Mouse (Mus musculus): ENCODE measurements at regions not wholly inside any gene's neighbourhood (a gene's known extent, or its start where the extent isn't known, plus 50 kb on each side); places are given as distances from the start of the nearest gene placed in this dataset.

DNA sequence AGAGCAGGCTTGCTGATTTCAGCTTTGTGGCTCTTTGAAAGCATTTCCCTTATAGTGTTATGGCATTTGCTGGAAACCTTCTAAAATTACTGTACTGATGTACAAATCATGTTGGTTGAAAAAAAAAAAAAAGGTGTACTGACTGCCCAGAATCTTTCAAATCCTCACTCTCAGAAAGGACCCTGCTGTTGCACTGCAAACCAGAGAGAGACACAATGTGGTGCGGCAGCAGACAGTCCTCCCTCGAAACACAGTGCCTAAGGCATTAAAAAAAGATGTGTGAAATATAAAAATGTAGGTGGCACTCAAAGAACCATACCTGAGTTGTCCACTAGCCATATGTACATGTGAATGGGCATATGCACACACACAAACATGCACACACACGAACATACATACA, 128.3 kb downstream of the Actr3 start:
- ATAC-seq (replicated peaks; ENCODE audit: low FRiP score, low TSS enrichment, low read depth), result no peak
- H3K36me3 ChIP-seq (ENCODE audit: control insufficient read depth, insufficient read depth, low read length), result no peaks in the 10 kb centered on the region
- 80% methylated on average over 3 of the region's 3 CpGs for WGBS
- DNase-seq (ENCODE audit: low spot score), result no peak
- H3K4me3 ChIP-seq (ENCODE audit: low read depth, low read length), result no peak overlapping the region
- H3K9me3 ChIP-seq (ENCODE audit: control insufficient read depth, low read length), result no peaks in the 10 kb centered on the region
- H3K4me2 ChIP-seq (ENCODE audit: low read length), result no peak overlapping the region
- H3K27ac ChIP-seq (ENCODE audit: low read depth), result no peak overlapping the region
- H3K9ac ChIP-seq (ENCODE audit: low read length), result no peak overlapping the region
- no peaks in the 10 kb centered on the region for H3K4me1 ChIP-seq (replicated peaks; ENCODE audit: control insufficient read depth, insufficient read depth, low read length)
- H3K27me3 ChIP-seq (replicated peaks; ENCODE audit: control insufficient read depth, insufficient read depth, low read length), result no peaks in the 10 kb centered on the region

DNA sequence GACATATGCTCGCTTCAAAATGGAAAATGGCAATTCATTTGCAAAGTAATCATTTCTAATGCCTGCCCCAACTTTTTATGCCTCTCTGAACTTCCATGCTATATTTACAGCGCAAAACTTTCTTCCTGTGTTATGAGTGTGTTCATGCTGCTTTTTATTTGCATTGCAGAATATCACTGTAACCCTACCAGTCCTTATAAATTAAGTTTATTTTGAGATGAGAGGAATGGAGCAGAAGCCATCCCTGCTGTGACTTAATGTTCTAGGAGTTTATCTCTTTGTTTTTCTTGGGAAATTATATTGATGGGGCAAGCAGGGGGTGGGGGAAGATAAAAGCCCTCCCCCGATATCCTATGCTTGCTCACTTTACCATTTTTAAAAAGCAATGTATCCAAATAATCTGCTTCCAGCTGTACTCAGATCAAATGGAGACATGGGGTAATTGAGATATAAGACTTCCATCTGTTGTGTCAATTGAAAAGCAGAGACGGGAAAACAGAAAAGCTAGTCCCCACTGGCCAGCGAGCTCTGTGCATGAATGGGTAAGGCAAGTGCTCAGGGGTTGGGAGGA, 136.9 kb downstream of the Actr3 start:
- Histone ChIP-seq H3K4me3 (ENCODE audit: low read depth, low read length) (no peak overlapping the region), H3K36me3 (ENCODE audit: control insufficient read depth, insufficient read depth, low read length) (no peaks in the 10 kb centered on the region), H3K27me3 (replicated peaks; ENCODE audit: control insufficient read depth, insufficient read depth, low read length) (no peaks in the 10 kb centered on the region), H3K9me3 (ENCODE audit: control insufficient read depth, low read length) (no peaks in the 10 kb centered on the region), H3K27ac (ENCODE audit: low read depth) (no peak overlapping the region), H3K4me2 (ENCODE audit: low read length) (no peak overlapping the region), H3K9ac (ENCODE audit: low read length) (no peak overlapping the region), H3K4me1 (replicated peaks; ENCODE audit: control insufficient read depth, insufficient read depth, low read length) (no peaks in the 10 kb centered on the region)
- 88% methylated on average over 5 of the region's 5 CpGs for WGBS
- DNase-seq (ENCODE audit: low spot score) (no peak), ATAC-seq (replicated peaks; ENCODE audit: low FRiP score, low TSS enrichment, low read depth) (no peak)

DNA sequence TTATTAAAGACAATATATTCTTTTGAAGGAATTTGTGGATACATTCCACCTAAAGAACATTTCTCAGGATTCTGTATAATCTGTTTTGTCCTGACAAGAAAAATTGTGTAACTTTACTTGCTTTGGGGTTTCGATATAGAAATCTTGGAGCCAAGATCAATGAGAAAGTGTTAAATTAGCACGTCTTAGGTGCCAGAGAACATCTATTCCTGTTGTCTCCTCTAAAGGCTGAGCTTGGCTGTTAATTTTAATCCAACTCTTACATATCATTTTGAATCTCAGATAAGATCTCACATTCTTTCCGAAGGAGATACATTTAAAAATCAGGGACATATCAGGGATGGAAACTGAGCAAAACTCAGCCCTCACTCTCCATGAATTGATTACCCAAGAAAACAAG, 139.9 kb downstream of the Actr3 start:
- no peak overlapping the region for H3K27ac ChIP-seq (ENCODE audit: low read depth)
- no peaks in the 10 kb centered on the region for H3K9me3 ChIP-seq (ENCODE audit: control insufficient read depth, low read length)
- DNase-seq (ENCODE audit: low spot score) (no peak), ATAC-seq (replicated peaks; ENCODE audit: low FRiP score, low TSS enrichment, low read depth) (no peak)
- H3K4me1 ChIP-seq (replicated peaks; ENCODE audit: control insufficient read depth, insufficient read depth, low read length), result no peaks in the 10 kb centered on the region
- H3K36me3 ChIP-seq (ENCODE audit: control insufficient read depth, insufficient read depth, low read length), result no peaks in the 10 kb centered on the region
- H3K4me2 ChIP-seq (ENCODE audit: low read length), result no peak overlapping the region
- H3K9ac ChIP-seq (ENCODE audit: low read length), result no peak overlapping the region
- no peaks in the 10 kb centered on the region for H3K27me3 ChIP-seq (replicated peaks; ENCODE audit: control insufficient read depth, insufficient read depth, low read length)
- WGBS, result 83% methylated on average over 3 of the region's 3 CpGs
- H3K4me3 ChIP-seq (ENCODE audit: low read depth, low read length), result no peak overlapping the region

DNA sequence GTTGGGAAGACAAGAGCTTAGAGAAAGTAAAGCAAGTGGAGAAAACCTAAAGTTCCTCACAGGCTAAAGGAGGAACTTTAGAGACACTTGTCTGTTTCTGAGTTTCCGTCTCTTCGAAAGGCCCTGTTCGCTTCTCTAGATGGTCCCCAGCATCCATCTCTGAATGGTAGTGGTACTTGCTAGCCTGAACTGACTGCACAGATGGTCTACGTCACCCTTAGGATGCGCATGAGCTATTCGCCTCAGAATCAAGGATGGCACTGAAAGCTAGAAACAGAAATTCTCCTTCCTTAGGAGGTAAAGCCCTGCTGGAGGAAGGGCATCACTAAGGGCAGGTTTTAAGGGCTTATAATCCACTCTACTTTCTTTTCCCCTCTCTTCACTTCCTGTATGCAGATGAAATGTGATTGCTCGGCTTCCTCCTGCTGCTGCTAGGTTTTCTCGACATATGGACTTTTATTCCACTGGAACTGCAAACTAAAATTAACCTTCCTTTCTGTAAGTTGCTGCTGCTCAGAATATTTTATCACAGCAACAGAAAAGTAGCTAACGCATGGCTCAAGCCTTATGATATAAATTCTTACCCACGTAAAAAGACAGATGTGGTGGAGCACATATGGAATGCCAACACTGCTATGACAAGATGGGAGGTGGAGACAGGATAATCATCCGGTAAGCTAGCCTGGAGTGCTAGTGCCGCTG, 145.1 kb downstream of the Actr3 start:
- no peaks in the 10 kb centered on the region for H3K9me3 ChIP-seq (ENCODE audit: control insufficient read depth, low read length)
- H3K27ac ChIP-seq (ENCODE audit: low read depth), result no peak overlapping the region
- no peaks in the 10 kb centered on the region for H3K4me1 ChIP-seq (replicated peaks; ENCODE audit: control insufficient read depth, insufficient read depth, low read length)
- H3K4me2 ChIP-seq (ENCODE audit: low read length), result no peak overlapping the region
- no peaks in the 10 kb centered on the region for H3K27me3 ChIP-seq (replicated peaks; ENCODE audit: control insufficient read depth, insufficient read depth, low read length)
- H3K4me3 ChIP-seq (ENCODE audit: low read depth, low read length), result no peak overlapping the region
- ATAC-seq (replicated peaks; ENCODE audit: low FRiP score, low TSS enrichment, low read depth), result no peak
- no peak for DNase-seq (ENCODE audit: low spot score)
- H3K9ac ChIP-seq (ENCODE audit: low read length), result no peak overlapping the region
- WGBS, result 92% methylated on average over 12 of the region's 12 CpGs
- H3K36me3 ChIP-seq (ENCODE audit: control insufficient read depth, insufficient read depth, low read length), result no peaks in the 10 kb centered on the region

DNA sequence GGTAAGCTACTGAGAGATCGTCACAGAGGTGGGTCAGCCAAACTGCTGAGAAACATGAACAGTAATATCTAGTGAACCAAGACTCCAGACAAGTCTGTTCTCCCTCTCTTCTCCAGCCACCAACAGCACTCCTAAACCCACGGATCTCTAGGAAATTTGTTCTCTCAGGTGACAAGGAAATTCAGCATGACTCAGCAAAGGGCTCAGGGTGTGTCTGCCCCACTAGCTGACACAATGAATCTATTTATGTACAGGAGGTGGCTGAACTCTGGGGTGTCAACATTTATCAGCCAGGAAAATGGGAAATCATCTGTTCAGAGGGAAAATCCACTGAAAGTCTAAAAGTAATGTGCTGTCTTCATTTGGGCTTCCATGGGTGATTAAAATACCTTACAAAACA, 149.2 kb downstream of the Actr3 start:
- 59% methylated on average over 2 of the region's 2 CpGs for WGBS
- Histone ChIP-seq H3K4me1 (replicated peaks; ENCODE audit: control insufficient read depth, insufficient read depth, low read length) (no peaks in the 10 kb centered on the region), H3K27ac (ENCODE audit: low read depth) (no peak overlapping the region), H3K9ac (ENCODE audit: low read length) (no peak overlapping the region), H3K4me3 (ENCODE audit: low read depth, low read length) (no peak overlapping the region), H3K27me3 (replicated peaks; ENCODE audit: control insufficient read depth, insufficient read depth, low read length) (no peaks in the 10 kb centered on the region), H3K4me2 (ENCODE audit: low read length) (no peak overlapping the region), H3K36me3 (ENCODE audit: control insufficient read depth, insufficient read depth, low read length) (no peaks in the 10 kb centered on the region), H3K9me3 (ENCODE audit: control insufficient read depth, low read length) (no peaks in the 10 kb centered on the region)
- DNase-seq (ENCODE audit: low spot score), result no peak
- ATAC-seq (replicated peaks; ENCODE audit: low FRiP score, low TSS enrichment, low read depth), result no peak

DNA sequence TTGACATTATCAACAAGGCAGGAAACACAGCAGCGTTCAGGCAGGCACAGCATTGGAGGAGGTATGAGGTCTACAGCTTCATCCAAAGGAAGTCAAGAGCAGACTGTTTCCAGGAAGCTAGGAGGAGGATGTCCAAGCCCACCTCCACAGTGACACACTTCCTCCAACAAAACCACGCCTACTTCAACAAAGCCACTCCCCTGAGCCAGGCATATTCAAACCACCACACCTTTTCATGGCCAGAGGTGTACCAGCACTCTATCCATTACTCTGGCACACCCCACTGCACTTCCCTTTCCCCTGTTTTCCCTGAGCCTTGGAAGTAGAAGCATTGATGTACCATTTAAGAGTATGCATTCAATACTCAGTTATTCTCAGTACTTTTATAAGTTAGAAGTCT, 150.8 kb downstream of the Actr3 start:
- Histone ChIP-seq H3K9ac (ENCODE audit: low read length) (no peak overlapping the region), H3K4me1 (replicated peaks; ENCODE audit: control insufficient read depth, insufficient read depth, low read length) (no peaks in the 10 kb centered on the region), H3K27ac (ENCODE audit: low read depth) (no peak overlapping the region), H3K4me2 (ENCODE audit: low read length) (no peak overlapping the region), H3K4me3 (ENCODE audit: low read depth, low read length) (no peak overlapping the region), H3K9me3 (ENCODE audit: control insufficient read depth, low read length) (no peaks in the 10 kb centered on the region), H3K27me3 (replicated peaks; ENCODE audit: control insufficient read depth, insufficient read depth, low read length) (no peaks in the 10 kb centered on the region), H3K36me3 (ENCODE audit: control insufficient read depth, insufficient read depth, low read length) (no peaks in the 10 kb centered on the region)
- ATAC-seq (replicated peaks; ENCODE audit: low FRiP score, low TSS enrichment, low read depth), result no peak
- DNase-seq (ENCODE audit: low spot score), result no peak
- WGBS, result 74% methylated on average over 2 of the region's 2 CpGs

DNA sequence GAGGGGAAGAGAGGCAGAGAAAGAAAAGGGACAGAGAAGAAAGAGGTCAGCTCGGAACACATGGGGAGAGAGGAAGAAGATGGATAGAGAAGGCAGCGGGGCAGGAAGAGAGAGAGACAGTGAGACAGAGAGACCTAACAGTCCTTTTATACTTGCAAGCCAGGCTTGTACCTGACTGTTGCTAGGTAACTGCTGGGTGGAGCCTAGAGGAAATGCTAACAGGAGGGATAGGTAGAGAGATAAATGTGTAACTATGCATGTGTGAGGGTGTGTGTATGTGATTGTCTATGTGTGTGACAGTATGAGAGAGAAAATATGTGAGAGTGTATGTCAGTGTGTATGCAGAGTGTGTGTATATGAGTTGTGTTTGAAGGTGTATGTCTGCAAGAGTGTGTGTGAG, 161.8 kb downstream of the Actr3 start:
- Histone ChIP-seq H3K27me3 (replicated peaks; ENCODE audit: control insufficient read depth, insufficient read depth, low read length) (no peaks in the 10 kb centered on the region), H3K4me2 (ENCODE audit: low read length) (no peak overlapping the region), H3K9me3 (ENCODE audit: control insufficient read depth, low read length) (no peaks in the 10 kb centered on the region), H3K4me3 (ENCODE audit: low read depth, low read length) (no peak overlapping the region), H3K4me1 (replicated peaks; ENCODE audit: control insufficient read depth, insufficient read depth, low read length) (no peaks in the 10 kb centered on the region), H3K27ac (ENCODE audit: low read depth) (no peak overlapping the region), H3K9ac (ENCODE audit: low read length) (no peak overlapping the region), H3K36me3 (ENCODE audit: control insufficient read depth, insufficient read depth, low read length) (no peaks in the 10 kb centered on the region)
- ATAC-seq (replicated peaks; ENCODE audit: low FRiP score, low TSS enrichment, low read depth) (no peak), DNase-seq (ENCODE audit: low spot score) (no peak)
- 68% methylated on average over 2 of the region's 2 CpGs for WGBS

DNA sequence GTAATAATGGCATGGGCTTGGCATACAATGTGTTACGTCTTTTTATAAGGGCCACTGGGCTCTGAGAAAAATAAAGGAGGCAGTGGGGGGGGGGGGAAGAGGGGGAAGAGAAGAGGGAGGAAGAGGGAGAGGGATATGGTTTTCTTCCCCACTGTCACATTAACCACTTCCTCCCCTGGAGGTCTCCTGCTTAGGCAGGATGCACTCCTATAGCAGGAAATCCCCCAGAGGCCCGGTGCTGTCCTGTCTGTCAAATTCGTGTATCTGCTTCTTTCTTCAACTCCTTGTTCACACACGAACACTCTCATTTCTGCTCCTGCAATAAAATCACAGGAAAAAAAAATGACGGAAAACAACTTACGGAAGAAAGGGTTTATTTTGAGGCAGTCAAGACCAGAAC, 171.8 kb downstream of the Actr3 start:
- Histone ChIP-seq H3K36me3 (ENCODE audit: control insufficient read depth, insufficient read depth, low read length) (no peaks in the 10 kb centered on the region), H3K9me3 (ENCODE audit: control insufficient read depth, low read length) (no peaks in the 10 kb centered on the region), H3K27me3 (replicated peaks; ENCODE audit: control insufficient read depth, insufficient read depth, low read length) (no peaks in the 10 kb centered on the region), H3K4me3 (ENCODE audit: low read depth, low read length) (no peak overlapping the region), H3K4me2 (ENCODE audit: low read length) (no peak overlapping the region), H3K9ac (ENCODE audit: low read length) (no peak overlapping the region), H3K4me1 (replicated peaks; ENCODE audit: control insufficient read depth, insufficient read depth, low read length) (no peaks in the 10 kb centered on the region), H3K27ac (ENCODE audit: low read depth) (no peak overlapping the region)
- ATAC-seq (replicated peaks; ENCODE audit: low FRiP score, low TSS enrichment, low read depth), result no peak
- 61% methylated on average over 6 of the region's 6 CpGs for WGBS
- DNase-seq (ENCODE audit: low spot score), result no peak

DNA sequence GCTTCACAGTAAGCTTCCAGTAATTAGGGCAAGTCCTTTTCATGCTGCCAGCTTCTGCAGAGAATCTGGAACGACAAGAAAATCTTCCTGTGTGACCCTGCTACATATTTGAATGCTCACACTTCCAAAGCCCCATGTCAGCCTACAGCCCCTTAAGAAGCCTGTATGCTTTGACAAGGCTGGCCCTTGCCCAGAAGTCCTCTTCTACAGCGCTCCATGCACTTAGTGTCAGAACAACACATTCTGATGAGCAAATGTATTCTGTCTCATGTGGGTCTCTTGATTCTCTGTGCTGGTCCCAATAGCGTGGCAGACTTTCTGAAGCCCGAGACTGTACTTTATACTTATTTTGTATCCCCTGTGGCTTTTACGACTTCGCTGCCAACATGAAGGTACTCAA, 172.5 kb downstream of the Actr3 start:
- 86% methylated on average over 6 of the region's 6 CpGs for WGBS
- no peak for DNase-seq (ENCODE audit: low spot score)
- H3K36me3 ChIP-seq (ENCODE audit: control insufficient read depth, insufficient read depth, low read length), result no peaks in the 10 kb centered on the region
- H3K9ac ChIP-seq (ENCODE audit: low read length), result no peak overlapping the region
- no peaks in the 10 kb centered on the region for H3K9me3 ChIP-seq (ENCODE audit: control insufficient read depth, low read length)
- no peak overlapping the region for H3K4me3 ChIP-seq (ENCODE audit: low read depth, low read length)
- no peak overlapping the region for H3K4me2 ChIP-seq (ENCODE audit: low read length)
- H3K4me1 ChIP-seq (replicated peaks; ENCODE audit: control insufficient read depth, insufficient read depth, low read length), result no peaks in the 10 kb centered on the region
- H3K27me3 ChIP-seq (replicated peaks; ENCODE audit: control insufficient read depth, insufficient read depth, low read length), result no peaks in the 10 kb centered on the region
- no peak for ATAC-seq (replicated peaks; ENCODE audit: low FRiP score, low TSS enrichment, low read depth)
- H3K27ac ChIP-seq (ENCODE audit: low read depth), result no peak overlapping the region
